Mouse (Mus musculus): Measurements from ENCODE around the gene Tmcc2. TPM values are rescaled to one million over a fixed set of nuclear protein-coding genes. Genes with fewer than 3 reads are reported as not detected.

Gene Tmcc2
- polyA plus RNA-seq, 1 experiment from 2014 or later: 18.7 TPM

DNA sequence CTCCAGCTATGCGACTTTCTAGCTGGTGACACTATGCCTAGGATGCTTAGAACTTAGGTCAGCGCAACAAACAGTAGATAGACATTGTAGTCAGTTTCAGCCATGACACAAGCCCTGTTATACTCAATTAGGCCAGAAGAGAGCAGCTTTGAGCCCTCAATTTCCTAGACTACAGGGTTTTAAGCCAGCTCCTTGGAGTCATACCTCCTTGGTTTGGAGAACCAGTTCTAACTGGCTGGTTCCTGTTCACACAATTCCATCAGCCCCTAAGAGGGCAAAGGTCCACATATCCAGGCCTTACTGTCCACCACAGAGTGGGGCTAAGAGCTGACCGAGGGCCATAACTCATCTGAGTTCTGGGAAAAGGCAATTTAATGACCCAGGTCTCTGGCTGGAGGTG is 78.4 kb downstream of the Tmcc2 start:
- Histone ChIP-seq H3K4me3 (no peak overlapping the region), H3K4me1 (replicated peaks) (peaks cover 49% of the 10 kb centered on the region), H3K9me3 (no peaks in the 10 kb centered on the region), H3K36me3 (0 out of 2 replicates have a peak, but pooled peaks cover under 1% of the 10 kb centered on the region), H3K27me3 (ENCODE audit: insufficient read depth, poor library complexity, severe bottlenecking) (peaks cover 17% of the 10 kb centered on the region; the same call in 1 of the 2 replicates), H3K27ac (peak overlapping the region; percentile 82)
- WGBS: 56% methylated on average over 3 of the region's 3 CpGs
- DNase-seq (ENCODE audit: low spot score): peak; percentile 64

DNA sequence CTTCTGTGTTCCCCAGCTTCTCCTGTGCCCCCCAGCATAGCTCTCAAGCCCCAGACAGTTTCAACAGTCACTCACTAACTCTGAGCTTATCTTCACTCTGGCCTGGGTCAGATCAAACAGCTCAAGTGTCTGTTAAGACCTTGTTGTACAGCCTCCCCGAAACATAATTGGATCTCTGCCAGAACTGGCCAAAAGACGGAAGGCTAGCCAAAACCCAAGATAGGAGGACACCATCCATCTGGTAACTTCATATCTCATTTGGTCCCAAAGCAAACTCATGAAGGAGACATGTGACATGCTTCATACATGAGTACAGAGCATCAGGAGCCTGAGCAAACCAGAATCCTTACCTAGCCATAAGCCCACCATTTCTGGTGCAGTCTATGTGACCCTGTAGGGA is 79.0 kb downstream of the Tmcc2 start:
- Histone ChIP-seq H3K9me3 (no peaks in the 10 kb centered on the region), H3K4me1 (replicated peaks) (peaks cover 44% of the 10 kb centered on the region), H3K36me3 (no peaks in the 10 kb centered on the region), H3K4me3 (no peak overlapping the region), H3K27ac (peak overlapping the region; percentile 64), H3K27me3 (ENCODE audit: insufficient read depth, poor library complexity, severe bottlenecking) (peaks cover 17% of the 10 kb centered on the region; the same call in 1 of the 2 replicates)
- DNase-seq (ENCODE audit: low spot score): no peak
- WGBS: 87% methylated on average over 2 of the region's 2 CpGs

DNA sequence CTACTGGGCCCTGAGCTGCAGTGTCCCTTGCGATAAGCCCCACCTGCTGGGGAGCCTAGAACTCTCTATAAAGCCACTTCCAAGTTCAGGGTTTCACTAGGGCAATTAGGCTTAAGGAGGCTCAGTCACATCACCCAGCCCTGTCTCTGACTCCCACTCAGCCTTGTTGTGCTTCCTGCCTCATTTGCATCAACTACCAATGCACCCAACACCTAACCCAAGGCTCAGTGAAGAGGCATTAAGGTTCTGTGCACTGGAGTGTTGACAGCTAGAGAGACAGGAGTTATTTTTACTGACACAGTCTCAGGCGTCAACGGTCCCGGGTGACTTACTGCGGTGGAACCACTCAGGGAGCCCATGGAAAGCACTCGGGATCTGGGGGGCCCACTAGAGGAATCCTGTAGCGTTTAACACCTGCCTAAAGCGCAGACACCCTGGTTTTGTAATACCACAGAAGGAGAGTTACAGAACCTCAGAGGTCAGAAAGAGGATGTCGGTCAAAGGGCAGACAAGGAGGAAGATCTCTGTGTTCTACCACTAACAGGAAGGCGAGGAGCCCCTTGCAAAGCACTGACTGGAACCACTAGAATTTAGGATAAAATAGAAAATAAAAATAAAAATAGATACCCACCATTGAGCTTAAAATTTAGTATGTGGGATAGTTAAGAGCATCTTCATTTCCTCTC is 79.8 kb downstream of the Tmcc2 start:
- no peak for DNase-seq (ENCODE audit: low spot score)
- peaks cover 43% of the 10 kb centered on the region for H3K4me1 ChIP-seq (replicated peaks)

GRCm38 (mm10) chr1:132310754-132311153 is 80.3 kb downstream of the Tmcc2 start:
- Histone ChIP-seq H3K4me3 (no peak overlapping the region), H3K27me3 (ENCODE audit: insufficient read depth, poor library complexity, severe bottlenecking) (peaks cover 17% of the 10 kb centered on the region; the same call in 1 of the 2 replicates), H3K36me3 (no peaks in the 10 kb centered on the region), H3K27ac (peak overlapping the region; percentile 50; the same call in 1 of the 2 replicates), H3K4me1 (replicated peaks) (peaks cover 43% of the 10 kb centered on the region), H3K9me3 (no peaks in the 10 kb centered on the region)
- 66% methylated on average over 7 of the region's 7 CpGs for WGBS
- DNase-seq (ENCODE audit: low spot score): no peak

More for the DNA sequence above, 79.8 kb downstream of the Tmcc2 start:
- WGBS: 78% methylated on average over 10 of the region's 10 CpGs
- peak overlapping the region; percentile 25 for H3K27ac ChIP-seq
- no peak overlapping the region for H3K4me3 ChIP-seq
- peaks cover 17% of the 10 kb centered on the region; the same call in 1 of the 2 replicates for H3K27me3 ChIP-seq (ENCODE audit: insufficient read depth, poor library complexity, severe bottlenecking)
- no peaks in the 10 kb centered on the region for H3K9me3 ChIP-seq
- H3K36me3 ChIP-seq: no peaks in the 10 kb centered on the region

DNA sequence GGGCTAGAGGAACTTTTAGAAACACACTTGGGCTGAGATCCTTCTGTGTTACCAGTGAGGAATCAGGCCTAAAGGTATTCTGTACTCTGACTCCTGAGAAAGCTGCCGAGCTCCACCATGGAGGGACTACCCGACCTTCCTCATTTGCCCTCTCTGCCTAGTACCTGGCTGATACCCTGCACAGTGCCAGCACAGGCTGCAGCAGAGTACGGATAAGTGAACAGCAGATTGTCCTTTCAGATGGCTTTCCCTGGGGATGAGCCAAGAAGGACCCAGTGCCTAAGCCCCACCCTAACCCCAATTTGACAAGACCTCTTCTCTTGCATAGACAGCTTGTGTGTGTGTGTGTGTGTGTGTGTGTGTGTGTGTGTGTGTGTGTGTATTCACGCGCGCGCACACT is 82.4 kb downstream of the Tmcc2 start:
- Histone ChIP-seq H3K27ac (peak overlapping the region; percentile 29; the same call in 1 of the 2 replicates), H3K4me1 (replicated peaks) (peaks cover 56% of the 10 kb centered on the region), H3K4me3 (no peak overlapping the region), H3K27me3 (ENCODE audit: insufficient read depth, poor library complexity, severe bottlenecking) (peaks cover 9% of the 10 kb centered on the region), H3K9me3 (no peaks in the 10 kb centered on the region), H3K36me3 (no peaks in the 10 kb centered on the region)
- no peak for DNase-seq (ENCODE audit: low spot score)
- 93% methylated on average over 7 of the region's 7 CpGs for WGBS

GRCm38 (mm10) chr1:132307962-132308361 is 83.1 kb downstream of the Tmcc2 start:
- Histone ChIP-seq H3K4me1 (replicated peaks) (peaks cover 59% of the 10 kb centered on the region), H3K27me3 (ENCODE audit: insufficient read depth, poor library complexity, severe bottlenecking) (peaks cover 15% of the 10 kb centered on the region), H3K36me3 (no peaks in the 10 kb centered on the region), H3K9me3 (no peaks in the 10 kb centered on the region), H3K4me3 (no peak overlapping the region), H3K27ac (peak overlapping the region; percentile 18; the same call in 1 of the 2 replicates)
- WGBS: 87% methylated on average over 6 of the region's 6 CpGs
- no peak for DNase-seq (ENCODE audit: low spot score)

DNA sequence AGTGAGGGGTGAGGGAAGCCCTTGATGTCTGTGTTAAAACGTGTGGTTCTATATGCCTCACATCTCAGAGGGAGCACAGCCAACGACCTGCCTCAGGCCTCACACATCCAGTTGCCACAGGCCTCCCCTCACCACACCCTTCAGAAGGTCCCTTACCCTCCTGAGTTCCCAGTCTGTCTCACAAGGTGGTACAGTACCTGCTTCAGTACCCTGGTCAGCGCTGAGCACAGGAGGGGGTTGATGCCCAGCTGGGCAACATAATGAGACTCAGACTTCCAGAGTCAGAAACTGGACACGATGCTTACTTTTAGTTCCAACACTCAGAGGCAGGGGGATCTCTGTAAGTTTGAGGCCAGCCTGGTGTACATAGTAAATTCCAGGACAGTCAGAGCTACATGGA is 84.3 kb downstream of the Tmcc2 start:
- no peak for DNase-seq (ENCODE audit: low spot score)

More for the DNA sequence above, 84.3 kb downstream of the Tmcc2 start:
- Histone ChIP-seq H3K4me1 (replicated peaks) (peaks cover 61% of the 10 kb centered on the region), H3K9me3 (no peaks in the 10 kb centered on the region), H3K36me3 (no peaks in the 10 kb centered on the region), H3K4me3 (no peak overlapping the region), H3K27me3 (ENCODE audit: insufficient read depth, poor library complexity, severe bottlenecking) (peaks cover 21% of the 10 kb centered on the region), H3K27ac (0 out of 2 replicates have a peak overlapping the region, but pooled peaks have one; percentile 16)
- 19% methylated on average over 4 of the region's 4 CpGs for WGBS

Other genes with a start within 250 kb of the Tmcc2 start
- 2.6 and 7.7 TPM in 2 replicates for gene Lemd1, start 199.8 kb downstream of the Tmcc2 start, polyA plus RNA-seq (2016; fragmentation: Nextera tagmentation; extraction: Ambion mirVana)
- gene AC124108.1, start 199.8 kb downstream of the Tmcc2 start, polyA plus RNA-seq (2016; fragmentation: Nextera tagmentation; extraction: Ambion mirVana): 1.6 and 2.8 TPM in 2 replicates
- gene Gm10188, start 161.5 kb downstream of the Tmcc2 start, polyA plus RNA-seq (2016; fragmentation: Nextera tagmentation; extraction: Ambion mirVana): 0.24 and 0.31 TPM in 2 replicates
- gene Klhdc8a, start 92.7 kb downstream of the Tmcc2 start, polyA plus RNA-seq (2016; fragmentation: Nextera tagmentation; extraction: Ambion mirVana): 1.0 and 3.5 TPM in 2 replicates
- gene Nuak2, start 75.2 kb downstream of the Tmcc2 start, polyA plus RNA-seq (2016; fragmentation: Nextera tagmentation; extraction: Ambion mirVana): 42.3 and 44.4 TPM in 2 replicates
- 10.6 and 12.3 TPM in 2 replicates for gene Dstyk, start 26.3 kb upstream of the Tmcc2 start, polyA plus RNA-seq (2016; fragmentation: Nextera tagmentation; extraction: Ambion mirVana)
- 47.4 and 60.0 TPM in 2 replicates for gene Rbbp5, start 86.1 kb upstream of the Tmcc2 start, polyA plus RNA-seq (2016; fragmentation: Nextera tagmentation; extraction: Ambion mirVana)
- 1.1 and 1.9 TPM in 2 replicates for gene Tmem81, start 114.9 kb upstream of the Tmcc2 start, polyA plus RNA-seq (2016; fragmentation: Nextera tagmentation; extraction: Ambion mirVana)
- gene Cntn2, start 152.0 kb upstream of the Tmcc2 start, polyA plus RNA-seq (2016; fragmentation: Nextera tagmentation; extraction: Ambion mirVana): 41.2 and 87.6 TPM in 2 replicates